Mouse (Mus musculus): ENCODE measurements around the gene Fam171a1.
"Not testable (repeated sequence)": the region's sequence is repeated elsewhere in the genome, so short reads cannot be mapped to it uniquely, and the experiment has no call there.

Gene Fam171a1

DNA sequence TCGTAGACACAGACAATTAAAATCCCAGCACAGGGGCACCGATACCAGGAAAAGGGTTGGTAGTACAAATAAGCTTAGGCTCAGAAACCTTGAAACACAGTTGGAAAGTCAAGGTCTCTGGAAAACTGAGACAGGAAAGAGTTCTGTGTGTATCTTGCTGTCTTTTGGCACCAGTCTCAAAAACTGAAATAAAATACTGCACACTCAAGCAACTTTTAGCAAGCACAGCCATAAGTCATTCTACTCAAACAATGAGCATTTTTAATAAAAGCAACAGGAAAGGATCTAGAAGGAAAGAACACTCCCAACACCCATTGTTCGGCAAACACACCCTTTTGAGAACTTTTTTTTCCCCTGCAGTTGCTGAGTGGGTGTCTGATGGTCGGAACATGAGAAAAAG lies at the start of gene Fam171a1:
Fam171a1 (plus strand) TSS at position 359 of the 400 bp plus-strand sequence.
- in situ Hi-C loops (cut with MboI; ENCODE audit: unreplicated experiment in 2 of 2), result no loop called here

DNA sequence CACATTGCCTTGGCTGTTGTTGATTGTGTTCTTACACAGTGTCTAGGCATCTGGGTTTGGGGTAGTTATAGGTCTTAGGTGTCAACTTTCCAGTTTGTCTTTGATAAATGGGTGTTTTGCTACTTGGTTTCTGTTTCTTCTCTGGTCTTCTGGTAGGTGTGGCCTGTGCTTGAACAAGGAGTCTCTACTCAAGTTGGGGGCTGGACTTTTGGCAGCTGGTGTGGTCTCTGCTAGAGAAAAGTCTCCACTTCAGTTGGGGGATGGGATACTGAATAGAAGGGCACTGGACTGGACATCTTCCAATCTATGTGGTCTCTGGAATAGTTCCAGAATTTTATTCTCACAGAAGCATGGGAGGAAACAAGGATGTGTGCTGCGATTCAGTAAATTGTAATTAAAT lies 44.9 kb upstream of the Fam171a1 start:
- in situ Hi-C loops (cut with MboI; ENCODE audit: unreplicated experiment in 2 of 2), result no loop called here

DNA sequence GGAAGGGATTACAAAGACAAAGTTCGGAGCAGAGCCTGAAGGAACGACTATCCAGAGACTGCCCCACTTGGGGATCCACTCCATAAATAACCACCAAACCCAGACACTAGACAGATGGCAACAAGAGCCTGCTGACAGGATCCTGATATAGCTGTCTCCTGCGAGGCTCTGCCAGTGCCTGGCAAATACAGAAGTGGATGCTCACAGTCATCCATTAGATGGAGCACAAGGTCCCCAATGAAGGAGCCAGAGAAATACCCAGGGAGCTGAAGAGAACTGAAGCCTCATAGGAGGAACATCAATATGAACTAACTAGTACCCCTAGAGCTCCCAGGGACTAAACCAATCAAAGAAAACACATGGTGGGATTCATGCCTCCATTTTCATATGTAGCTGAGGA lies 25.7 kb upstream of the Fam171a1 start:
- in situ Hi-C loops (cut with MboI; ENCODE audit: unreplicated experiment in 2 of 2), result not testable (repeated sequence)

DNA sequence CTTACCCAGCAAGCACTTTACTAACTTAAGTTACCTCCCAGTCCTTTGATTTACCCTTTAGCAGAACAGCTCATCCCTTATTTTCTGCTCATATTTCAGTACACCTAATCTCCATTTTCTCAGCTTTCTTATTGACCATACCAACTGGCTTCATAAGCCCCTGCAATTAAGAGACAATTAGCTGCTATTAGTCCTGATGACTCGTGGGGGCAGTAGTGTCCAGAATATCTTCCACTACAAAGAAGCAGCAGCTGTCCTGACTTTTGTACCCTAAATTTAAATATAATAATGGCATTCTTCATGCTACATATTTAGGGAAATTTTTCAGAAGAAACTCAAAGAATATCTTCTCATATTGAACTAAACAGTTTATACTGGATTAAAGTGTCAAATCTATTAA lies 24.8 kb upstream of the Fam171a1 start:
- in situ Hi-C loops (cut with MboI; ENCODE audit: unreplicated experiment in 2 of 2), result no loop called here

DNA sequence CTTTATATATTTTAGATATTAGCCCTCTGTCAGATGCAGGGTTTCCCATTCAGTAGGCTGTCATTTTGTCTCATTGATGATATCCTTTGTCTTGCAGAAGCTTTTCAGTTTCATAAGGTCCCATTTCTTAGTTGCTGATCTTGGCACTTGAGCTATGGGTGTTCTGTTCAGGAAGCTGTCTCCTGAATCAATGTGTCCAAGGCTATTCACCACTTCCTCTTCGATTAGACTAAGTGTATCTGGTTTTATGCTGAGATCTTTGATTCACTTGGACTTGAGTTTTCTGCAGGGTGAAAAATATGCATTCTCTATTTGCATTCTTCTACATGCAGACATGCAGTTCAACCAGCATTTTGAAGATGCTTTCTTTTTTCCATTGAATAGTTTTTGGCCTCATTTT lies 17.9 kb upstream of the Fam171a1 start:
- in situ Hi-C loops (cut with MboI; ENCODE audit: unreplicated experiment in 2 of 2), result no loop called here

DNA sequence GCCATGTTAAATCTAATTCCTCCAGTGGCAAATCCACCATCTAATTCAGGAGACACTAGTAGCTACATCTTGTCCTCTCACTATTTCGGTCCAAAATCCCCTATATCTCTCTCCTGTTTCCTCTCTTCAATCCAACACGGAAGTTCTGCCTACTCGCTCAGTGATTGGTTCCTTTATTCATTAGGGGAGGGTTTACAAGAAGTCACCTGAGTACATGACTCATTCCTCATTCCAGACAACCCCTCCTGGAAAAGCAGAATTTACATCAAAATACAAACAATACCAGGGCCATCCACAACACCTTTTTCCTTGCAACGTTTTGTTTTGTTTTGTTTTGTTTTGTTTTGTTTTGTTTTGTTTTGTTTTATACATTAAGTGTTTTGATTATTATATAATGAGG lies 14.1 kb upstream of the Fam171a1 start:
- in situ Hi-C loops (cut with MboI; ENCODE audit: unreplicated experiment in 2 of 2), result no loop called here

DNA sequence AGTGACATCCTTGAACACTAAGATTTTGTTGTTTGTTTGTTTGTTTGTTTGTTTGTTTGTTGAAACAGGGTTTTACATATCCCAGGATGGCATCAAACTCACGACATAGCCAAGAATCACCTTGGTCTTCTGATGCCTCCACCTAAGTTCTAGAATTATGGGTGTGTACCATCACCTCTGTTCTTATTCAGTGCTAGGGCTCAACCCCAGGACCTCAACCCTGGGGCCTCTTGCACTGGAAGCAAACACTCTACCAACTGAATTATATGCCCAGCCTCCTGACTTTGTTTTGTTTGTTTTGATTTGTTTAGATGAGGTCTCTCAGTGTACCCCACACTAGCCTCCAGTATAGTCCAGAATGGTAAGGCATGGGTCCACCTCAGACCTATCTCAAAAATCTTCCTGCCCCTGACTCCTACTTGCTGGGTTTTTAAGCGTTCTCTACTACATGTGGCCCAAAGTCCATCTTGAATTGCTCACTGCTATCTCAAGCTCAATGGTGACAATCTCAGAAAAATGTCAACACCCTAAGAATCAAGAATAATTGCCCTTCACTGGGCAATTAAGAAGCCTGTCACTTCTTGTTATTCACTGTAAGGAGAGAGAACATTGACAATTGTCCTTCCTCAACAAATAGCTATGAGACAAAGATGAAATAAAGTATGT lies 12.6 kb upstream of the Fam171a1 start:
- in situ Hi-C loops (cut with MboI; ENCODE audit: unreplicated experiment in 2 of 2), result no loop called here

DNA sequence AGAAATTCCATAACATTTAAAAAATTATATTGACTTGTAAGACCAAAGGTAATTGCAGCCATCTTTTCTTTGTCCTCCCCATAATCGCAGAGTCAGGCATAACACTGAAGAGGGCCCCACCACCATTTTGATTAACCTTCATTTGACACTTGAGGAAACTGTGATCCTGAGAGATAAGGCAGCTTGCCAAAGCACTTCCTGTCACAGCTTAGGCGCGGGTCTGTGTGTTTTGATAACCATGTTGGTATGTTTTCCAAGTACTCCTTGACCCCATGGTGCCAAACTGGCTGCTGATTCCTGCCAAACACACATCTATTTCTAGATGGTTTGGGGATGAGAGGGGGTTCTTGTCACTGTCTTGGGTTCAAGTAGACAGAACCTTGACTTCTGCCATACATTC lies 11.7 kb upstream of the Fam171a1 start:
- in situ Hi-C loops (cut with MboI; ENCODE audit: unreplicated experiment in 2 of 2), result no loop called here

DNA sequence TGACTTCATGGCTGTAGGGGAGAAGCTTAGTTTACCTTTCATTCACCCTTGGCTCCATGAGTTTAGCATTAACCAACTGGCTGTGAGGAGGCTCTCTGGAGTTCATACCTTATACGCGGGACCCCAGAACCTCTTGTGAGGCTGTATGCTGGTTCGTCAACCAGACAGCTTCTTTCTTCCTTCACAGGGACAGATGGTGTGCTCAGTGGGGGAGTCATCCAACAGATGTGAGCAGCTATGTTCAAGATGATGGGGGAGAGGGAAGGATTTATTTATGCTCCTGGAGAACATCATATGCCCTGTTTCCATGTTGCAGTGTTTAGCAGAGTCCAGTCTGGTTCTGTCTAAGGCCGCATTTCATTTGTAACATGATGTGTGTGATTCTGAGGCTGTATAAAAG lies 6.6 kb upstream of the Fam171a1 start:
- in situ Hi-C loops (cut with MboI; ENCODE audit: unreplicated experiment in 2 of 2), result no loop called here

DNA sequence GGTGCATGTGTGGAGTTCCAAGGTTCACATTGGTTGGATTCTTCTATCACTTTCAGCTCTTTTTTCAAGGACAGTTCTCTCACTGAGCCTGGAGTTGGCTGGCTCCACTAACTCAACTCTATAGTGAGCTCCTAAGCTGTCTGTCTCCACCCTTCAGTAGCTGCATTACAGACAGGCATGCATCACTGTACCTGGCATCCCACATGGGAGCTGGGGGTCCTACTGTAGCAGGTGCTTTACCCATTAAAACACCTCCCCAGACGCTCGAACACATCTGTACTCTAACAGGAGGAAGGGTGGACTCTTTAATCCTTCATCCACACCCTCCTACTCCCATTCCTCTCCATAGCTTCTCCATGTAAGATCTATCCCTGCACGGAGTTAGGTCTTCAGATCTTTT lies 5.6 kb upstream of the Fam171a1 start:
- in situ Hi-C loops (cut with MboI; ENCODE audit: unreplicated experiment in 2 of 2), result no loop called here

DNA sequence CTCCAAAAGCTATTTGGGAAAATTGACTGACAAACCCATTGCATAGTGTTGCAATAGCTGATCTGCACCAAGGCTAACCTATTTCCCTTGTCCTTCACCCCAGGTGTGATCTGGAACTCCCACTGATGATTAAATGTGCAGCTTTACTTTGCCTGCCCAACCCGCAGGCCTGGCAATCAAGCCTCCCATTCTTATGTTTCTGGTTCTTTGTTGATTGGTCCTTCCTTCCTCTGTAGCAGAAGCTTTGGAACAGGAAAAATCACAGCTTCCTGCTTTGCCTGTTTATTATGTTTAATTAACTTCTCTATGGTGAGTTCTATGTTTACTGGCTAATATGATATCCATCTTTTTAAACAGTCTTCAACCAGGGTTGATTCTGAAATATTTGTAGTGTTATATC lies 5.2 kb upstream of the Fam171a1 start:
- in situ Hi-C loops (cut with MboI; ENCODE audit: unreplicated experiment in 2 of 2), result no loop called here

DNA sequence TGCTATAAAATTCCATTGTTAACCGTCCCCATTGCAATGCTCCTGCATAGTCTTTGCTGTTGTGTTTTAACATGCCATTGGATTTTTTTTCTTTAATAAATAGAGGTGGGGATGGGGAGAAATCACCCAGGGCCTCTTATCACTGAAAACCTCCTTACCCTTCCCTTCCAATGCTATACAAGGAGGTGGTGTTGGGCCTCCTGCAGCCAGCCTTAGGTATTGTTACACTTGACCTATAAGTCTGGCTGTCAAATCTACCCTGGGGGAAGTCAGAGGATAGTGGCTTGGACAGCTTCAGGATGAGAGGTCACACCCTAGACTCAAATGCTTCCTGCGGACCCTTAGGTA lies 3.8 kb downstream of the Fam171a1 start:
- in situ Hi-C loops (cut with MboI; ENCODE audit: unreplicated experiment in 2 of 2), result no loop called here

DNA sequence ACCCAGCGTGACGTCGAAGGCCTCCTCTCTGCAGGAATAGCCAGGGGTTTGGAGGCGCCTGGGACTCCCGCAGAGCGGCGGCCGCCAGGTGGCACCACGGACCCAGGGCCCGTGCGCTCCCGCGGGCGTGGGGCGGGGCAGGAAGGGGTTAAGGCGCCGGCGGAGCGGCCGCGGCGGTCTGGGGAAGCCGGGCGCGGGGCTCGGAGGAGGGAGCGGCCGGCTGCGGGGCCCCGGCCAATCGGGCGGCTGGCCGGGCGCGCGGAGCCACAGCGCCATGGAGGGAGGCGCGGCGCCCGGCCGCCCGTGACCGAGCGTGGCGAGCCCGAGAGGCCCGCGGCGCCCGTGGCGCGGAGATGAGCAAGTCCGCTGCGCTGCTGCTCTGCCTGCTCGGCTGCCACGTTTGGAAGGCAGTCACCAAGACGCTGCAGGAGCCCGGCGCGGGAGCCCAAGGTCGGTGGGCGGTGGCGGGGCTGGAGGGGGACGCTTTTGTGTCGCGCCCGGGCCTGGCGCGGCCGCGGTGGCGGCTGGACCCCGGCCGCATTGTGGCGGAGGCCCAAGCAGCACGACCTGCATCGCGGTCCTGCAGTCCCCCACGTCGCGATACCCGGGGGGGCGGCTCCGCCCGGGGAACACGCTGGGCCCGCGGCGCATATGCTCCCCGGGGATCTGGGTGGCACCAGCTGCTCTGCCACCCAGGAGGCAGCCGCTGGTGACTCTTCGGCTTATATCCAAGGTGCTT lies 4.3 kb downstream of the Fam171a1 start:
- in situ Hi-C loops (cut with MboI; ENCODE audit: unreplicated experiment in 2 of 2), result no loop called here

DNA sequence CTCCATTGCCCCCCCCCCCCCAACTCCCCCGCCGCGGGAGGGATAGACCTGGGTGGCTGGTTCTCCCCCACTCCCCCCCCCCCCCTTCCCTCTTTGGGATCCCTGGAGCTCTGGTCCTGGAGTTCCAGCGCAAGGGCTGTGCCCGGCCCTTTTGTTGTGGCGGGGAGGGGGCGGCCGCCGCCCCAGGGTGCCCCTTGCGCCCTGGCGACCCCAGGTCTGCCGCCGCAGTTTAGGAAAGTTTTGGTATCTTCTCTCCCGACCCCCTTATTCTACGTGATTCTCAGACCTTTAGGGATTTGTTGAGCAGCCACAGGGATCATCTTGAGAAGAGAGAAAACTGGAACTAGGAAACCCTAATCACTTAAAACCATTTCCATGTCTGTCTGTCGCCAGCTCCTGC lies 4.9 kb downstream of the Fam171a1 start:
- in situ Hi-C loops (cut with MboI; ENCODE audit: unreplicated experiment in 2 of 2), result no loop called here

DNA sequence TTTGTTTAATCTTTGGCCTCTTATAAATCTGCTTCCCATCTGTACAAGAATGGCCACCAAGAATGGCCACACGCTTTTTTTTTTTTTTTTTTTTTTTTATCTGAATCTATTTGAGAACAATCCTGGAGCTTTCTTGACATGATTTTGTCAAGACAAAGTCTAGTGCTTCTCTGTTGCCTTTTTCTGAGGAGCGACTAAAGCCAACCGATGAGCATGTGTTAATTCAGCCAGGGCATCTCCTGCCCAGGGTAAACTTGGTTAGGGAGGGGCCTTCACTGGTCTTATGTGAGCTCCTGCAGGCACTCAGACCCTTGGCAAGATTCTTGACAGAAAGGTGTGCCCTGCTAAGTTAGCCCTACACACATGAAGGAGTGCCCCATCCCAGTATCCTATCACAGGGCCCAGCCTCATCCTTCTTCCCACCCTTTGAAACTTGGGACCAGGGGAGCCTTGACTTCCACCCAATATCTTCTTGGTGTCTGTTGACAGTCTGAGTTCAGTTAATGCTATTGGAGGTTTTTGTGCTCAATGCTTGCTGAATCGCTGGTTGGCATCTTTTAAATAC lies 5.4 kb downstream of the Fam171a1 start:
- in situ Hi-C loops (cut with MboI; ENCODE audit: unreplicated experiment in 2 of 2), result no loop called here

DNA sequence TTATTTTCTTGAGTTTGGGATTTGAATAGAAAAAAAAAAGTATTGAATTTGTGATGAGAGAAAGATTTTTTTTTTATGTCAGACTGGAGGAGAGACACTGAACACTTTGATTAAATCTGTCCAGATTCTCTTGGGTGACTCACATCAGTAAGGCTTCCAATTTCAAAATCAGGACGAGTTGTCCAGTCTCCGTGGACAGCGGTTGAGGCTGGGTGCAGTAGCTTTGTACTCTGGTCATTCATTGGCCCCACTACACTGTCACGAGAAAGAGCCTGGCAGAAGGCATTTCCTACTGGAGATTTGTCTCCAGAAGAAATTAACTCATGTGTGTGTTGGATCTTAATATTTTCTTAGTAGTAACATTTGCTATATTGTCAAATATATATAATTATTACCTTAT lies 8.5 kb downstream of the Fam171a1 start:
- in situ Hi-C loops (cut with MboI; ENCODE audit: unreplicated experiment in 2 of 2), result no loop called here

DNA sequence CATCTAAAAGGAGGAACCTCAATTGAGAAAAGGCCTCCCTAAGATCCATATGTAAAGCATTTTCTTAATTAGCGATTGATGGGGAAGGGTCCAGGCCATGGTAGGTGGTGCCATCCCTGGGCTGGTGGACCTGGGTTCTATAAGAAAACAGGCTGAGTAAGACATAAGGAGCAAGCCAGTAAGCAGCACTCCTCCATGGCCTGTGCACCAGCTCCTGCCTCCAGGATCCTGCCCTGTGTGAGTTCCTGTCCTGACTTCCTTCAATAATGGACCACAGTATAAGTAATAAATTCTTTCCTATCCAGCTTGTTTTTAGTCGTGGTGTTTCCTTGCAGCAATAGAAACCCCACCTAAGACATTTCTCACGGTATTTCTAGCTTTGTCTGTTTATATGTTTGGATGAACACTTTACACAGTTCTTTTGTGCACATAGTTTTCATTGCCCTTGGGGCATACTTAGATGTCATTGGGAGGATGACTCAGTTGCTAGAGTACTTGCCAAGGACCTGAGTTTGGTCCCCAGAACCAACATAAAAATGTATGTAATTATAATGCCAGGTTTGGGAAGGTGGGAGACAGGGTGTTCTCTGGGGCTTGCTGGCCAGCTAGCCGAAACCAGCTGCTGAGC lies 13.3 kb downstream of the Fam171a1 start:
- in situ Hi-C loops (cut with MboI; ENCODE audit: unreplicated experiment in 2 of 2), result no loop called here

DNA sequence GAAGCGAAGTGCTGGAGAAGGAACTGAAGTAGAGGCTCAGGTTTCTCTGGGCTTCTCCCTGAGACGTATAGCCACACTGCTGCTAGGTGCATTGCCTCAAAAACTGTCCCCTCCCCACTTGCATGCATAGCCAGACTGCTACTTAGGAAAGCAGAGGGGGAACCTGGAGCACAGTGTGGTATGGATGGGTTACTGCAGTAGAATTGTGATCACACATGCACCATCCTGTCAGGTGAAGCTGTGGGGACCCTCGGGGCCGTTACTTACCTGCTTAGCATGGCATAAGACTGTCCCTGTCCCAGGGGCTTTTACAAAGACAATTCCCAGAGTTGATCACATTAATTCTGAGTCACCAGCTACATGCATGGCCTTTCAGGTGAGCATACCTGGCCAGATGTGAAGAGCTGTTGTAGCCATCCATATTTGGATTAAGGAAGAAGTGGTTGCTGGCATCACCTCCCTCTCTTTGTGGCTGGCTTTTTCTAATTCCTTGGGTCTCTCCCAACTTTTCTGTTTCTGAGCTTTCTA lies 14.4 kb downstream of the Fam171a1 start:
- in situ Hi-C loops (cut with MboI; ENCODE audit: unreplicated experiment in 2 of 2), result no loop called here

DNA sequence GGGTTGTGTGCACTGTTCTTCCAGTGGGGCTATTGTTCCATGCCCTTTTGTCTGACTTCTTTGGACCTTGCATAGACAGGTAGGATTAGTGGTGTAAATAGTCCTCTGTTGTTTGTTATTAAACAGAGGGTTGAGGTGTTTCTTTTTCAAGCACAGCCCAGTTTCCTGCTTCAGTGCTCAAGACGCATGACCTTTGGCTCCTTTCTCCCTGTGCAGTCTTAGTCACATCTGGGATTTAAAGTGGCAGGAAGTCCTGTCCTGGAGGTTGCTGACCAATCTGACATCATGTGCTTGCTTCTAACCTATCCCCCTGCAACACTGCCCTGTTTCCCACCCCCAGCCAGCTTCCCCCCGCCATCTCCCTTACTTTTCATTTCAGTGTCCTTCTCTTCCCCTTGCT lies 14.9 kb downstream of the Fam171a1 start:
- in situ Hi-C loops (cut with MboI; ENCODE audit: unreplicated experiment in 2 of 2), result no loop called here

DNA sequence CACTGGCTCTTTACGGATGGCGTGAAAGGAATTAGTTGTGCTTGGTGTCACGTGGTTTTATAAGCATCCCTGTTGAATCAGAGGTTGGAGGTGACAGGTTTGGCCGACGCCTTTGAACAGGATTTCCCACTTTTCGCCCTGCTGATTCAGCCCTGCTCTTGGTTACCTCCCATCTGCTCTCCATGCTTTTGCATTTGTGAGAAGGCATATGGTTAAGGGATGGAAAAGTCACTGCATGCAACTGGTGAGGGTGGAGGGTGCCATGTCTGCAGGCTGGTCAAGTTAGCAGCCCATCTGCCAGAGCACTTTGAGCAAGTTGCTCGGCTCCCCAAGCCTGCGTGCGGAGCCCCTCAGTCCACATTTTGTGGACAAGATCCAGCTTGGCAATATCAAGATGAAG lies 18.4 kb downstream of the Fam171a1 start:
- in situ Hi-C loops (cut with MboI; ENCODE audit: unreplicated experiment in 2 of 2), result no loop called here

DNA sequence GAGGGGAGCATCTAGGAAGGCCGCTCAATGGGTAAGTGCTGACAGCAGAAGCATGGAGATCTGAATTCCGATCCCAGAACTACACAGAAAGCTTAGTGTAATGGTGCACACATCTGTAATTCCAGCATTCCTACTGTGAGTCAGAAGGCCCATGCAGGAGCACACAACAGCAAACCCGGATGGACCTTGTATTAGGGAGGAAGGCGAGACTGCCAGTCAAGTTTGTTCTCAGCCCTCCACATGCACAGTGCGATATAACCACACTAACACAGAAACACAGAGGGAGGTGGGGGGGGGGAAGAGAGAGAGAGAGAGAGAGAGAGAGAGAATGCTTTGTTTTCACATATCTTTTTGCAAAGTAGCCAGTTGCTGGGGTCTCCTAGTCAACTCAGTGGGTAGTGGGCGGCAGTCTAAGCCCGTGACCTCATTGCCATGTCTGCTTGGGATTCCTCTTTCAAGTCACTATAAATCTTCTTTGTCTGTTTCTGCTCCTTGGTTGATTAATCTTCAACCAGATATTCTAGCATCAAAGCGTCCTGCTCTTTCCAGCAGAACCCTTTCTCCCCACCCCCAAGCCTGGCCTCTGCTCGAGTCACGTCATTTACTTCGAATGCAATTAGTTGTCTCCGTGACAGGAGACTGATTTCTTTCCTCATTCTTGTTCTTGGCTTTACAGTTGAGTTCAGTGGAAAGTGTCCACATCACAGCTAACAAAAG lies 20.7 kb downstream of the Fam171a1 start:
- in situ Hi-C loops (cut with MboI; ENCODE audit: unreplicated experiment in 2 of 2), result no loop called here

Data from v-Abl transformed pro-B cells (cell line).